In genomic region chr1:159645719-159646118, GRCm38 (mm10) we compare ENCODE assay signal across 12 mouse cellular contexts.
"Had no signal": no experiment of that assay in that cellular context is flagged by ENCODE, and none has a peak within 500 bp of the region (broad histone marks: within the 10 kb centered on the region; RNA-seq: fewer than 3 reads in every experiment).

No protein-coding gene starts in this region.

- DNase-seq: retina, postnatal 1 day; right cerebral cortex, adult 18-20 months; right cerebral cortex, postnatal 14 days; right cerebral cortex, postnatal 25 days; right cerebral cortex, postnatal 4 days; spleen, adult 18-20 months; thymus, adult 18-20 months; thymus, adult 2 months; thymus, postnatal 14 days; thymus, postnatal 25 days; thymus, postnatal 36 days; thymus, postnatal 4 days had no signal
